Mouse (Mus musculus): Measurements from ENCODE around the gene Cpa2.

GRCm38 (mm10) chr6:30605111-30605510 lies 63.7 kb downstream of the Cpa2 start:
- no peak for TF ChIP-seq CTCF (IDR thresholded peaks at IDR 0.05; ENCODE audit: borderline replicate concordance, insufficient read depth, low read length)
- TF ChIP-seq POLR2A (IDR thresholded peaks at IDR 0.05; ENCODE audit: low read depth, low read length): no peak
